Comparison of ENCODE assay signal across 19 mouse cellular contexts in the genomic region with DNA sequence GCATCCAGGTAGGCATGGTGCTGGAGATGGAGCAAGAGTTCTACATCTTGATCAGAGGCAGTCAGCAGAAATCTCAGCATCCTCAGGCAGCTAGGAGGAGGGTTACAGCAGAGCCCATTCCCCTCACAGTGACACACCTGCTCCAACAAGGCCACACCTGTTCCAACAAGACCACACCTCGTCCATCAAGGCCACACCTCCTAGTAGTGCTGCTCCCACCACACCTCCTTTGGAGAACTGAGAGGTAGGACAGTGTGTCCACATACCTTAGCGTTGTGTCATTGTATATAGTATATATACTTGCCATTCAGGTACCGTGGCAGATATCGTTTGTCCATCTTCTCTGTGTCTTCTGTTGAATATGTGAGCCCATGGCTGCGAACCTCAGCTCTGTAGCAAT. TPM values are rescaled to one million over a fixed set of nuclear protein-coding genes. Genes with fewer than 3 reads are reported as not detected.
"Had no signal": no experiment of that assay in that cellular context is flagged by ENCODE, and none has a peak within 500 bp of the region (broad histone marks: within the 10 kb centered on the region; RNA-seq: fewer than 3 reads in every experiment).

No protein-coding gene starts in this region.

- H3K4me3 ChIP-seq: midbrain, embryonic 10.5 days; midbrain, embryonic 13.5 days; midbrain, embryonic 15.5 days; neural tube, embryonic 12.5 days had no signal

- H3K9ac ChIP-seq: liver, embryonic 14.5 days; lung, embryonic 14.5 days; midbrain, embryonic 13.5 days; midbrain, embryonic 15.5 days; neural tube, embryonic 12.5 days had no signal

- H3K9me3 ChIP-seq: midbrain, embryonic 10.5 days; midbrain, embryonic 13.5 days; midbrain, embryonic 15.5 days; neural tube, embryonic 12.5 days had no signal

- H3K4me2 ChIP-seq: lung, embryonic 14.5 days; midbrain, embryonic 13.5 days; midbrain, embryonic 15.5 days; neural tube, embryonic 12.5 days had no signal

- H3K4me1 ChIP-seq: midbrain, embryonic 13.5 days; midbrain, embryonic 15.5 days; neural tube, embryonic 12.5 days had no signal

- H3K27me3 ChIP-seq: midbrain, embryonic 13.5 days; midbrain, embryonic 15.5 days; neural tube, embryonic 12.5 days had no signal

- DNase-seq: lung, adult 18-20 months; lung, embryonic 14.5 days; lung, postnatal 10 days; lung, postnatal 4 days; right cerebral cortex, postnatal 14 days; thymus, adult 18-20 months; thymus, postnatal 14 days; thymus, postnatal 36 days had no signal

- H3K27ac ChIP-seq: liver, embryonic 14.5 days; midbrain, embryonic 10.5 days; midbrain, embryonic 13.5 days; midbrain, embryonic 15.5 days; neural tube, embryonic 12.5 days had no signal

- ATAC-seq: midbrain, embryonic 13.5 days; midbrain, embryonic 15.5 days had no signal

RNA-seq across cellular contexts. Expression of gene AF366264, which starts 40.5 kb away (rescaled TPM):
- polyA plus RNA-seq: liver, embryonic 14.5 days; liver, embryonic 16.5 days; lung, embryonic 14.5 days; lung, embryonic 16.5 days; midbrain, embryonic 10.5 days; midbrain, embryonic 13.5 days; midbrain, embryonic 15.5 days; midbrain, postnatal 0 days; neural tube, embryonic 12.5 days; neural tube, embryonic 14.5 days; spleen, adult 2 months; thymus, postnatal 0 days had no signal
